Mouse (Mus musculus): ENCODE measurements around the gene Tjp1.

Tjp1 gene

GRCm38 (mm10) chr7:65387560-65388175 is 139.9 kb downstream of the Tjp1 start:
- no peak for DNase-seq (ENCODE audit: low read depth)

GRCm38 (mm10) chr7:65384775-65385174 is 142.8 kb downstream of the Tjp1 start:
- DNase-seq (ENCODE audit: low read depth) = no peak

- DNase-seq (ENCODE audit: low read depth) = no peak
Measured at GRCm38 (mm10) chr7:65382515-65383283, 144.9 kb downstream of the Tjp1 start.

DNA sequence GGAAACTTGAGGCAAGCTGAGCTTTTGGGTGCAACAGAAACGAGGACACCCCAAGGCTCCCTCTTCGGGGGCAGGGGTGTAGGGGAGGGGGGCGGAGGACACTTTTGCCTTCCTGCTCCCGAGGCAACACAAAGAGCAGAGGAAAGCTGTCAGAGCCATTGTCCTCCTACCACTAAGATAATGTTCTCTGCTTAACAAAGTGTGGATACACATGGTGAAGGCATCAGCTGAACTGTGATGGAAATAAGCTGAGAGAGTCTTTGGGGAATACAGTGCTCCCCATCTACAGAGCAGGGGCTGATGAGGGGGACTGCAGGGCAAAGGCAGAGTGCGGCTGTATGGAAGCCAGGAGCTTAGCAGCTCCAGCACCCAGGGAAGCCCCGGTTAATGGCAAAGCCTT is 145.7 kb downstream of the Tjp1 start:
- DNase-seq (ENCODE audit: low read depth) = no peak

- no peak for DNase-seq (ENCODE audit: low read depth)
Measured at GRCm38 (mm10) chr7:65380716-65381115, 146.9 kb downstream of the Tjp1 start.

DNA sequence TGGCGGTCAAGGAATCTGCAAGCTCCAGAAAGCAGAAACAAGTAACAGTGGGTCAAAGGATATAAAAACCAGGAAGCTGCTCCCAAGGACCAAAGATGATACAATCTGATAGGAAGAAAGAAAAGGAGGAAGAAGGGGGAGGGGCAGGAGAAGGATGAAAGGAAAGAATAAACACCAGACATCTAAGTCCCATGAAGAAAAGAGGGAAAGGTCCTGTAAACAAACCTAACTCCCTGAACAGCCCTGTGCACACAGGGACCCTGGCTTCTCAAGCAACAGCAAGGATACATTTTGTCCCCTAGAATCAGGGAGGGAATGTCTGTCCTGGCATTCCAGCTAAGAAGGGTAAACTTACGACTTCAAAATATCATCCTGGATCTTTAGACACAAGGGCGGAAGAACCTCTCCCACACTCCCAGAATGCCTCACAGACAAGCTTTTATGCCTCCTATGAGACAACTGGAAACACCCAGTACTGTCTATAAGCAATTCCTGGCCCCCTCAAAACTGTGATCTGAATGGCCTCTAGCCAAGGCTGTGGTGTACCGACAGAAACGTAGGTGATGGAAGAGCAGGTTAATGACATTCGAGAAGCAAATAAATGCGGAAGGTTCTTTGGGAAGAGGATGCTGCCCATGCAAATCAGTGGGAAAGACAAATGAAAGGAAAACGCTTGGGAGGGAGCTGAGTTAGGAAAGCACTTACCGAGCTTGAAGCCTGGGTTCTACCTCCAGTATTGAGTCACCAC is 148.6 kb downstream of the Tjp1 start:
- DNase-seq (ENCODE audit: low read depth) = no peak

GRCm38 (mm10) chr7:65377521-65377920 is 150.1 kb downstream of the Tjp1 start:
- DNase-seq (ENCODE audit: low read depth) = no peak

GRCm38 (mm10) chr7:65375621-65376020 is 152.0 kb downstream of the Tjp1 start:
- no peak for DNase-seq (ENCODE audit: low read depth)

DNA sequence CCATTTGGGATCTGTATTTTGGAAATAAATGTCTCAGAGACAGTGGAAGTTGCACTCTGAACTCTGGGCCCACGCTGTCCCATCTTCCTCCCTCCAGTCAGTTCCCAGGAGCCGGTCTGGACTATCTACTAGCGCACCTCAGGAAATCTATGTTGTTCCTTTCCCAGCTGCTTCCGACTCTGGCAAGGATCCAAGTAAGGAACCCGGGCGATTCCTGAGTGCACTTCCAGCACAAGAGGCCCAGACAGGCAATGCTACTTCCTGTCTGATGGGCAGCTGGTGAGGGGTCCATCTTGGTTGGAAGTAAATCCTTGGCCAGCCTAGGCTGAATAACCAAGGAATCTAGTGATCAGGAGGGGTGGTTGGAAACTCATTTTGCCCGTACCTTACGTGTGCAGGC is 152.4 kb downstream of the Tjp1 start:
- DNase-seq (ENCODE audit: low read depth) = no peak

DNA sequence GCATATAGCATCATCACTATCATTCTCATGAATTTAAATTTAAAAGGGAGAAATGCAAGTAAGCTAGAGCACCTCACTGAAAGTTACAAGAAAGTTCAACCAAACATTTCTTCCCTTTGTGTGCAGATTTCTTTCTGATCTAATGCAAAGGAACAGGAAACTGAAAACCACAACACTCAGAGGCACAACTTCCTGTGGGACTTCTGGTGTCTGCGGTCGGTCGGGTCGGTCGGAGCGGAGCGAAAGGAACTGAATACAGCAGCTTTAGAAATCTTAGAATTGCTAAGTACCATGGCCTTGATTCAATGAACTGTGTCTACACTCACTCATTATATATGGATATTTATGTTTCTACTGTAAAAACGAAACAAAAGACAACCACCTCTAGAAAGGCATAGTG is 154.2 kb downstream of the Tjp1 start:
- peak; percentile 40 for DNase-seq (ENCODE audit: low read depth)

DNA sequence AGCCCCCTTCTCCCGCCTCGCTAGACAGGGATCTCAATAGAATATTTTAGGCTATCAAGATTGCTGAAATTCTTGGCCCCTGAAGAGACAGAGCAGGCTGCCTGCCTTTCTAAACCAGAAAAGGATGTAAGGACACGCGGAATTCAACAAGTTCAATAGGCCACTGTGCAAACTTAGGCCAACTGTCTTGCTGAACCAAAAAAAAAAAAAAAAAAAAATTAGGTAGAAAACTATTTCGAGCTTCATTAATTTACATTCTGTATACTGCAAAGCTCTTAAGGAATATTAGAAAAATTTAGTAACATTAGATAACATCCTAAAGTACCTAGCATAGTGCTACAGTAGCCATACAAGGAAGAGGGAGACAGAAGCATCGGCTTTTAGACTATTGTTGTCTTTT is 155.8 kb downstream of the Tjp1 start:
- DNase-seq (ENCODE audit: low read depth) = no peak

DNA sequence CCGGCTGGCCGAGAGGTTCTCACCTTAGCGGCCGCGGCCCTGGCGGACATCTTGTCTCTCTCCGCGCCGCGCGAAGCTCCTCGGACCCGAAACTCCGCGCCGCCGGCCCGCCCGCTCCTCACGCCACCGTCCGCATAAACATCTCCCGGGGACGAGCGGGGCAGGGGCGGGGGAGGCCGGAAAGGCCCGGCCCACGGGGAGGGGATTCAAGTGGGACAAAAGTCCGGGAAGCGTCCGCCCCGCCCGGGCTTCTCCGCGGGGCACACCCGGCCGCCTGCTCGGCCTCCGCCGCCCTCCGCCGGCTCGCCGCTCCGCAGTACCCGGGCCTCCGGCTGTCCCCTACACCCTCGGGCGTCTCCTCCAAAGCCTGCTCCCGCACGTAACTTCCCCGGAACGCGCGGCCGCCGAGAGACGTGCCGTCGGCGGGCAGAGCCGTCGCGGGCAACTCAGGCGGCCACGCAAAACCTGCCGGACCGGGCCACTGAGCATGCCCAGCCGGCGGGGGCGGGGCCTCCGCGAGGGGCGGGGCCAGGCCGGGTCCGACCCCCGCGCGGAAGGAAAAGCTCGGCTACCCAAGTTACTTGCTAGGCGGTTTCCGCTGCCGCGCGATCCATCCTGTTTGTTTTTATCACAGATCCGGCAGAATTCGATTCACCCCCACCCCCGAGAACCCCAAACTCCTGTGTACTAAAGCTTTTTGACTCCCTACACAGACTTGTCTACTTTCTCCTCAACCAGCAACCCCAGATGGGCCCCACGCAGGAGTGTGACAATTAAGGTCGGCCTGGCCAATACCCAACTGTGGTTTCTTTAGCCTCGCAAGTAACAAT is 156.6 kb downstream of the Tjp1 start:
- no peak for DNase-seq (ENCODE audit: low read depth)

DNA sequence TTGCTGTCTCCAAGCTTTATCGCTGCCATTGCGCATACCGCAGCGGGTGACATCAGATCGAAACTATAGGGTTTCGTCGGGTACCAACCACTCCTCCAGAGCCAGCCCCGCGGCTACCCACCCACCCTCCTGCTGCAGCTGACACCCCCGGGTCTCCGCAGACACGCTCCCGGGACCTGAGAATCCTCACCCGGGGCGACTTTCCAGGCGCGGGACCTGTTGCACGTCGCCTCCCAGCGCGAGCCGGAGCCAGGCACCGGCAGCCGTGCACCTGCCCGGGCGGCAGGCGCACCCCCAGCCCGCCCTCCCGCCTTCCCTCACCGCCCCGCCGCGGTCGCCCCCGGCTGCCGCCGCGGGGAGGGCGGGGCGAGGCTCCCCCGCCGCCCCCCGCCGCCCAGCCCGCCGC is 157.2 kb downstream of the Tjp1 start:
- no peak for DNase-seq (ENCODE audit: low read depth)

DNA sequence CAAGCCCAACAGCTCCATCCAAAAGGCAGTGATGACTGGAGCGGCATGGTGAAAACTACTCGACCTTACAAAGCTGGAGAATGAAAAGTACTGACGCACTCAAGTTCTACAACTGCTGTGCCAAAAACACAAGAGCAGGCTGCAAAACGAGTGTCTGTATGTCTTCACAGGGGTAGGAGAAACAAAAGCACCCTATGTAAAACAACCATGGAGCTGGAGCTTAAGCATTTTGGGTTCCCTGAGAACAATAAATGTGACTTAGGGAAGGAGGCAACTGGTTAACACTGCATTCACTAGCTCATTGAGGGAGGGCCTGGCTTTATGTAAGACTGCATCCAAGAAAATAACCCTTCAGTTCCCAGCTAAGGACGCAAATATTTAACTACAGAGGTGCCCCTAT is 158.5 kb downstream of the Tjp1 start:
- DNase-seq (ENCODE audit: low read depth) = no peak

DNA sequence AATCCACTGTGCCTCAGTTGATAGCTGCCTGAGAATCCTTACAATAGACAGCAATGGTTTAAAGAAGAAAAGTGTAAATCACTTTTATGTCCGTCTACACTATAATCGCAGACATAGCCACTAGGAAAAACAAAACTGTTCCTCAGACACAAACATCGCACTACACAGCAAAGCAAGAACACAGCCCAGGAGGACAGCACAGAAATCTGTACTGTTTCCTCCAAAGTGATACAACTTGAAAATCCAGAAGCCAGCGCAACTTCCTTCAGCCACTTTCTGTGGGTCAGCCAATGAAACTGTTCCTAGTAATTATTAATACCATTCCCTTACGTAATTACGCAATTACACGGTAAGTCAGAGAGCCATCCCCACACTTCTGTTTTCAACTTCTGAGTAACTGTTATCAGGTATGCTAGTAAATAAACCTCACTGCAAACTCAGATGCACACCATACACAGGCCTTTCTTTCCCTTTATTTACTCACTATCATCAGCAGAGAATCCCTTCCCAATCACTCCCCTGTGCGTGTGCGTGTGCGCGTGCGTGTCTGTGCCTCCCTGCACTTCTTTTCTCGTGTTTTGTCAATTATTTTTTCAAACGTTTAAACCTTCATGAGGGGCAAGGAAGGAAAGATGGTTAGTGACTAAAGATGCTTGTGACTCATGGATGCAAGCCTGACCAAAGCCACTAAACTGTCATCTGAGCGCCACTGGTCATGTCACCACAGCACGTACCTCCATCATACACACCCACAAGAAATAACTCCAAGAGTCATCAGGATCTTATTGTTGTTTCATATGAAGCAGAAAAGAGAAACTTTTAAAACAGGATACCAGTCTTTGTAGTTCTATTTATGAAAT is 160.0 kb downstream of the Tjp1 start:
- DNase-seq (ENCODE audit: low read depth) = no peak

DNA sequence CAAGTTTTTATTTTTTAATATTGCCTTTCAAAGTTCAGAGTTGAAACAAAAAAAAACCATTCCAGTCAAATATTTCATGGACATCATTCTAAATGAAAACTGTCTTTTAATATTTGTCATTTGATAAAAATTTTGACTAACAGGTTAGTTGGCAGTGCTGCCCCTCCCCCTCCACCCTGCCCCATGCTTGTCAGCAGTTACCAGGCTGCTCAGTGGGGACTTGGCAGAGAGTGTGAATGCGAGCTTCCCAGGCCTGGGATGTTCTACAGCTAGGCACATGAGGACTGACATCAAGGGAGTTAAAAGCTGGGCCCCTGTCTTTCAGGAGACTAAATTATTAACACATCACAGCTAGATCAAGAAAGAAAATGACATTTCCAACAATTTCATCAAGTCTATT is 161.4 kb downstream of the Tjp1 start:
- no peak for DNase-seq (ENCODE audit: low read depth)

- DNase-seq (ENCODE audit: low read depth) = no peak
Measured at GRCm38 (mm10) chr7:65365560-65365959, 162.0 kb downstream of the Tjp1 start.

GRCm38 (mm10) chr7:65360278-65360677 is 167.3 kb downstream of the Tjp1 start:
- DNase-seq (ENCODE audit: low read depth) = no peak

DNA sequence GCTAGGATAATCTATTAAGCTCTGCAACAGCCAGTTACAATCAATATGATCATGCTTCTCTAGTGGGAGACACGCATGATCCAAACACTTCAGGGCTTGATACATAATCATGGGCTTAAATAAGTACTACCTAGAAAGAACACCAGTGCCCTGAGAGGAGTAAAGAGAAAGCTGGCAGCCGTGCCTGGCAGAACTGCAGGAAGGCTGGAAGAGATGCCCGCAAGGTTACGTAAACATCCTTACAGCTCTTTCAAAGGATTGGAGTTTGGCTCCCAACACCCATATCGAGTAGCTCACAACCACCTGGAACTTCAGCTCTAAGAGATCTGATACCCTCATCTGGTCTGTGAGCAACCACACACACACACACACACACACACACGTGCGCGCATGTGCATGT is 167.8 kb downstream of the Tjp1 start:
- no peak for DNase-seq (ENCODE audit: low read depth)

DNA sequence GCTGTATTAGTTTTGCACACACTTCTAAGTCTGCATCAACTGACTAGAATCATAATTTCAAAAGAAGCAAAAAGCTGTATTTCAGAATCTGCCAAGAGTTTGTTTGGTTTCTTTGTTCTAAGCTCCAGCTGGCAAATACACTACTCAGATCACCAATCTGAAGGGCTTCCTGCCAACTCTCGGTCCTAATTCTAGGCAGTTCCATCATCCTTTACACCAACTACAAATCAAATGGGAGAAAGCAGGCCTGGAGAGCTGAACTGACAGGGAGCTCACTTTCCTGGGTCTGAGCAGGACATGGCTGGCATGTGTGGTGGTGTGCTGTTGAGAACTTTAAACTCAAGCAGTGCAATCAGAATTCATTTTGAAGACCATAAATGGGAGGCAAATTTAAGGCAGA is 170.0 kb downstream of the Tjp1 start:
- DNase-seq (ENCODE audit: low read depth) = no peak

GRCm38 (mm10) chr7:65356204-65356603 is 171.4 kb downstream of the Tjp1 start:
- DNase-seq (ENCODE audit: low read depth) = no peak

All from c-Kit-positive CD71-negative TER-119-negative erythroid progenitor cells, embryonic 14.5 days (primary cell).